Comparison of ENCODE assay signal across 8 mouse cellular contexts in genomic region chr16:49940473-49940872, GRCm38 (mm10).
"Had no signal": no experiment of that assay in that cellular context is flagged by ENCODE, and none has a peak within 500 bp of the region (broad histone marks: within the 10 kb centered on the region; RNA-seq: fewer than 3 reads in every experiment).

No protein-coding gene starts in this region.

- DNase-seq: kidney, adult 8-10 months; kidney, postnatal 25 days; liver; liver, embryonic 13.5 days; liver, postnatal 0 days; lung, postnatal 14 days; thymus, adult 2 months; thymus, postnatal 25 days had no signal
